Mouse (Mus musculus) activated CD4-positive, CD25-positive, alpha-beta regulatory T cell, adult 4 months (primary cell): ENCODE results near the gene Hcst. TPM values are rescaled to one million over a fixed set of nuclear protein-coding genes. Genes with fewer than 3 reads are reported as not detected.

Source experiments
- polyA plus RNA-seq, 2 experiments: library from polyadenylated mRNA; unstranded; fragments of 100-300 nt; shearing (Covaris generic); gene quantifications; one replicate each; pipeline ENCODE4 v1.2.1; 2017

Hcst gene
- polyA plus RNA-seq, 2 experiments from 2014 or later: 433 to 632 TPM

Other genes with a start within 250 kb of the Hcst start
- gene Cox7a1, start 235.7 kb downstream of the Hcst start, polyA plus RNA-seq: 1 to 10 TPM in 1 of 2 experiments, not detected in 1; 4.6 TPM
- gene Capns1, start 221.0 kb downstream of the Hcst start, polyA plus RNA-seq: 10 to 100 TPM; 72.6 to 76.3 TPM
- gene Polr2i, start 187.9 kb downstream of the Hcst start, polyA plus RNA-seq: 10 to 100 TPM; 43.3 to 55.7 TPM
- gene Tbcb, start 187.6 kb downstream of the Hcst start, polyA plus RNA-seq: 100 to 1,000 TPM; 124 to 138 TPM
- not detected for gene Ovol3, start 184.1 kb downstream of the Hcst start, polyA plus RNA-seq
- under 1 TPM; 0.33 to 0.48 TPM for gene Thap8, start 139.8 kb downstream of the Hcst start, polyA plus RNA-seq
- 1 to 10 TPM; 2.9 TPM for gene Wdr62, start 139.4 kb downstream of the Hcst start, polyA plus RNA-seq
- 1 to 10 TPM; 3.8 to 5.2 TPM for gene Clip3, start 128.1 kb downstream of the Hcst start, polyA plus RNA-seq
- 100 to 1,000 TPM; 121 to 130 TPM for gene Alkbh6, start 111.1 kb downstream of the Hcst start, polyA plus RNA-seq
- gene Syne4, start 105.0 kb downstream of the Hcst start, polyA plus RNA-seq: 1 to 10 TPM; 2.9 to 6.4 TPM
- not detected for gene E130208F15Rik, start 98.1 kb downstream of the Hcst start, polyA plus RNA-seq
- 1 to 10 TPM; 4.2 to 8.5 TPM for gene Sdhaf1, start 96.0 kb downstream of the Hcst start, polyA plus RNA-seq
- gene Lrfn3, start 57.1 kb downstream of the Hcst start, polyA plus RNA-seq: not detected
- 1 to 10 TPM in 1 of 2 experiments, not detected in 1; 8.1 TPM for gene Tyrobp, start 6.1 kb downstream of the Hcst start, polyA plus RNA-seq
- gene Nfkbid, start 1.9 kb upstream of the Hcst start, polyA plus RNA-seq: 10 to 100 TPM; 36.5 to 41.2 TPM
- 1 to 10 TPM; 3.0 to 4.3 TPM for gene Aplp1, start 25.7 kb upstream of the Hcst start, polyA plus RNA-seq
- gene Kirrel2, start 37.8 kb upstream of the Hcst start, polyA plus RNA-seq: not detected
- gene Nphs1, start 38.5 kb upstream of the Hcst start, polyA plus RNA-seq: under 1 TPM in 1 of 2 experiments, not detected in 1; 0.24 TPM
- gene Prodh2, start 73.8 kb upstream of the Hcst start, polyA plus RNA-seq: not detected
- 1 to 10 TPM; 1.0 to 1.1 TPM for gene Arhgap33, start 115.2 kb upstream of the Hcst start, polyA plus RNA-seq
- gene Hspb6, start 132.3 kb upstream of the Hcst start, polyA plus RNA-seq: 1 to 10 TPM; 1.8 to 2.5 TPM
- gene Proser3, start 132.4 kb upstream of the Hcst start, polyA plus RNA-seq: 1 to 10 TPM; 2.5 to 4.8 TPM
- 100 to 1,000 TPM in 1 of 2 experiments, 10 to 100 TPM in 1; 93.6 to 106 TPM for gene Lin37, start 140.0 kb upstream of the Hcst start, polyA plus RNA-seq
- 10 to 100 TPM; 55.1 to 58.9 TPM for gene U2af1l4, start 143.4 kb upstream of the Hcst start, polyA plus RNA-seq
- 10 to 100 TPM; 57.9 to 60.0 TPM for gene Gm49396, start 143.5 kb upstream of the Hcst start, polyA plus RNA-seq
- 100 to 1,000 TPM; 279 to 335 TPM for gene Psenen, start 143.8 kb upstream of the Hcst start, polyA plus RNA-seq
- gene Igflr1, start 145.6 kb upstream of the Hcst start, polyA plus RNA-seq: 100 to 1,000 TPM; 162 to 234 TPM
- 10 to 100 TPM; 14.9 to 16.9 TPM for gene Kmt2b, start 168.9 kb upstream of the Hcst start, polyA plus RNA-seq
- 10 to 100 TPM; 15.8 to 19.7 TPM for gene Zbtb32, start 179.1 kb upstream of the Hcst start, polyA plus RNA-seq
- 1 to 10 TPM; 2.2 to 3.3 TPM for gene Upk1a, start 193.0 kb upstream of the Hcst start, polyA plus RNA-seq
- gene Cox6b1, start 206.3 kb upstream of the Hcst start, polyA plus RNA-seq: 100 to 1,000 TPM; 421 to 746 TPM
- gene Etv2, start 216.0 kb upstream of the Hcst start, polyA plus RNA-seq: not detected
- 10 to 100 TPM; 25.6 to 37.9 TPM for gene Rbm42, start 230.5 kb upstream of the Hcst start, polyA plus RNA-seq
- gene Haus5, start 245.1 kb upstream of the Hcst start, polyA plus RNA-seq: 10 to 100 TPM; 20.0 to 20.4 TPM